Mouse (Mus musculus): Measurements from ENCODE around the gene Rcan1.

GRCm38 (mm10) chr16:92467041-92467440 lies 3.6 kb downstream of the Rcan1 start:
- TF ChIP-seq CTCF (IDR thresholded peaks at IDR 0.05) = no peak
- TF ChIP-seq EP300 (IDR thresholded peaks at IDR 0.05) = no peak
